Mouse (Mus musculus) embryo, embryonic 11 days (tissue): ENCODE data around the gene Yju2.

Experiments used
- DNase-seq: peaks from one replicate; pipeline ENCODE4 v3.0.0-alpha.2; 2015

Yju2 gene

GRCm38 (mm10) chr17:56008356-56009087 lies 49.6 kb downstream of the Yju2 start:
- DNase-seq = peak; percentile 98

GRCm38 (mm10) chr17:56009088-56009961 lies 50.4 kb downstream of the Yju2 start:
- peak; percentile 94 for DNase-seq

- no peak for DNase-seq
Observed at GRCm38 (mm10) chr17:56009962-56010240, 51.0 kb downstream of the Yju2 start.

GRCm38 (mm10) chr17:56010255-56010654 lies 51.4 kb downstream of the Yju2 start:
- no peak for DNase-seq

GRCm38 (mm10) chr17:56010681-56011080 lies 51.8 kb downstream of the Yju2 start:
- peak; percentile 73 for DNase-seq

GRCm38 (mm10) chr17:56011441-56011840 lies 52.5 kb downstream of the Yju2 start:
- no peak for DNase-seq

GRCm38 (mm10) chr17:56015293-56015692 lies 56.4 kb downstream of the Yju2 start:
- no peak for DNase-seq

GRCm38 (mm10) chr17:56016382-56016781 lies 57.5 kb downstream of the Yju2 start:
- no peak for DNase-seq

GRCm38 (mm10) chr17:56016793-56017785 lies 58.2 kb downstream of the Yju2 start:
- no peak for DNase-seq

GRCm38 (mm10) chr17:56017848-56018247 lies 58.9 kb downstream of the Yju2 start:
- no peak for DNase-seq
